Mouse (Mus musculus) CD4-positive, CD25-positive, alpha-beta regulatory T cell, adult 2 months (primary cell): ENCODE results near the gene Olfr55.
"Not testable (repeated sequence)": the region's sequence is repeated elsewhere in the genome, so short reads cannot be mapped to it uniquely, and the experiment has no call there.

Source experiments
- DNase-seq: peaks from one replicate; pipeline ENCODE4 v3.0.0-alpha.2; 2012; ENCODE audit warnings: low read depth, low spot score

The Olfr55 gene

DNA sequence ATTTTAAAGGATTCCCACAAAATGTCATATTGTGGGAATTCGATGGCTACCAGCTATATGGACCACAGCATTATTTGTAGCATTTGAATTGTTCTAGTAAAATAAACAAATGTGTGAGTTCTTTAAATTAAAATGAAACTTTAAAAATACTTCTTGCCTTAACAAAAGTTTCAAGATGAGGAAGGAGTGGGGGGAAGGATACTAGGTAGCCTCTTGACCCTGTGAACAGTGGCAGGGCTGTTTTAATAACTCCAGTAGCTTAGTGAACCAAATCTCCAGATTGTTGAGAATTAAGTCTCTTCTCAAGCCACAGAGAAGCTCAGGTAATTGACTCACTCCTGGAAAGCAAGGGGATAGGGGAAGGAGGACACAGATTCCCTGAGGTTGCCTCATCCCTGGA is at the start of gene Olfr55:
Olfr55 (plus strand) TSS at position 301 of the 400 bp plus-strand sequence.
- DNase-seq: not testable (repeated sequence)

DNA sequence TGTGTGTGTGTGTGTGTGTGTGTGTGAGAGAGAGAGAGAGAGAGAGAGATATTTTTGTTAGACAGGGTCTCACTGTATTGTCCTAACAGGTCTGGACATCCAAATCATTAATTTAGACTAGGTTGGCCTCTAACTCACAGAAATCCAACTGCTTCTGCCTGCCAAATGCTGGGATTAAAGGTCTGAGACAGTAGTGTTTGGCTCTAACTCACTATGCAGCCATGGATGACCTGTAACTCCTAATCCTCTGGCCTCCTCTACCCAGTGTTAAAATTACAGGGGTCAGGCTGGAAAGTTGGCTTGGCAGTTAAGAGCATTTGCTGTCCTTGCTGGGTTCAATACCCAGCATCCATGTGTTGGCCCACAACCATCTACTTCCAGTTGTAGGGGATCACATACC is 43.7 kb upstream of the Olfr55 start:
- no peak for DNase-seq

DNA sequence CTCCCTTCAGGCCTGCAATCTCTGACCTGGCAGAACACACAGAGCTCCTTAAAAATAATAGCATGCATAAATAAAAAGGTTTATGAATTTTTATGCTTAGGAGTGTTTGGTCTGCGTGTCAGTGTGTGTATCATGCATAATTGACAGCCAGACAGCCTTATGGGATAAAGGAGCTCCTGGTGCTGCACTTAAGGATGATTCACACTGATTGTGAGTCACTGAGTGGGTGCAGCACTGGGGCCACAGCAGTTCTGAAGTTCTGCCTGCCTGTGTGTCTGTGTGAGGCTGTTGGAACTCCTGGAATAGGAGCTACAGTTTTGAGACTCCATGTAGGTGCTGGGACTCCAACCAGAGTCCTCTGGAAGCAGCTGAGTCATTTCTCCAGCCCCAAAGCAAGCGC is 42.0 kb upstream of the Olfr55 start:
- no peak for DNase-seq

DNA sequence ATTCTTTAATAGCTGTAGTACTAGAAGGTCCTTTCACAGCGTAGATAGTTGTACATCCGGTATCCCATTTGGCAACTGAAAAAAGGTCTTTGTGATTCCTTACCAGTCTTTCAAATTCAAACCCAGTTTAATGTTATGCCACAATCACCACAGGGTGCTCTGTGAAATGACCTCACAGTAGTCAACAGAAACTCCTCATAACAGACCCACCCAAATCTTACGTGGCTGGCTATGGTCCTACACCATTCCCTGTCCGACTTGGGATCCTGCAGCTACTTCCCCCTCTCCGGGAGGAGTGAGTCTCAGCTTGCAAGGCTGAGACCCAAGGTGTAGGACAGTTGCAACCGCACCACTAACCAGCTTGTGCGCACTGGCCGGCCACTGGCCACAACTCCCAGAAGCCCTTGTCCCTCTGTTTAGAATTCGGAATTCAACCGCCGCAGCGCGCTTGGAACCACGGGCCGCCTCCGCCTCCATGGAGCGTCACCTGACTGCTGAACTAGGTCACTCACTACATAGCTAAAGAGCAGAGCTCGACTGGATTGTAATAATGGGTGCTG is 28.9 kb upstream of the Olfr55 start, which contains the start of gene Morc2b:
Morc2b (minus strand) TSS at position 423 of the 560 bp plus-strand sequence.
- DNase-seq: no peak

DNA sequence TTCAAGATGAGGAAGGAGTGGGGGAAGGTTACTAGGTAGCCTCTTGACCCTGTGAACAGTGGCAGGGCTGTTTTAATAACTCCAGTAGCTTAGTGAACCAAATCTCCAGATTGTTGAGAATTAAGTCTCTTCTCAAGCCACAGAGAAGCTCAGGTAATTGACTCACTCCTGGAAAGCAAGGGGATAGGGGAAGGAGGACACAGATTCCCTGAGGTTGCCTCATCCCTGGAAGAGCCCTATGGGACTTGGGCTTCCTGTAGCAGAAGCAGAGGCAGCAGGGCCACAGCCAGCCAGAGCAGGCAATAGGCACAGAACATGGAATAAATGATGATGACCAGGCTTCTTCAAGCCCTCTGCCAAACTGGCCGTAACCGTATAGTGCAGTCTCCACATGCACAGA is 22.8 kb downstream of the Olfr55 start, which contains the start of gene Olfr239:
Olfr239 (plus strand) TSS at position 301 of the 400 bp plus-strand sequence.
- not testable (repeated sequence) for DNase-seq

DNA sequence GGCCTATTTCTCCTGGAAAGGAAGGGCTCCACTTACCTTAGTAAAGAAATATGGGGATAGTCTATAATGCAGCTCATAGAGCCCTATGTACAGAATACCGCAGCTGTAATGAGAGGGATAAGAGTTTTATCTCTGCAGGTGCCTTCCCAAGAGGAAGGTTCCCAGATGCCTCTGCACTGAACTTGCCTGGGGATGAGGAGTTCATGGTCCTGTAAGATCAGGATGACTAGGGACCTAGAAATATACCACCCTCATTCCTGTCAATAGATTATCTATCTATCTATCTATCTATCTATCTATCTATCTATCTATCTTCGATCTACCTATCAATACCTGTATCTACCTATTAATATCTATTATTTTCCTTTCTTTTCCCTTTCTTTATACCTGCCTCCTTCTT is 53.3 kb downstream of the Olfr55 start, which contains the start of gene Olfr1564:
Olfr1564 (minus strand) TSS at position 101 of the 400 bp plus-strand sequence.
- no peak for DNase-seq
